Mouse (Mus musculus): ENCODE data around the gene Armc12.

Armc12 gene

GRCm38 (mm10) chr17:28513844-28514243 lies 16.8 kb upstream of the Armc12 start:
- peak; percentile 41 for DNase-seq

- no peak for DNase-seq
These were observed 16.1 kb upstream of the Armc12 start for GRCm38 (mm10) chr17:28514555-28514954.

DNA sequence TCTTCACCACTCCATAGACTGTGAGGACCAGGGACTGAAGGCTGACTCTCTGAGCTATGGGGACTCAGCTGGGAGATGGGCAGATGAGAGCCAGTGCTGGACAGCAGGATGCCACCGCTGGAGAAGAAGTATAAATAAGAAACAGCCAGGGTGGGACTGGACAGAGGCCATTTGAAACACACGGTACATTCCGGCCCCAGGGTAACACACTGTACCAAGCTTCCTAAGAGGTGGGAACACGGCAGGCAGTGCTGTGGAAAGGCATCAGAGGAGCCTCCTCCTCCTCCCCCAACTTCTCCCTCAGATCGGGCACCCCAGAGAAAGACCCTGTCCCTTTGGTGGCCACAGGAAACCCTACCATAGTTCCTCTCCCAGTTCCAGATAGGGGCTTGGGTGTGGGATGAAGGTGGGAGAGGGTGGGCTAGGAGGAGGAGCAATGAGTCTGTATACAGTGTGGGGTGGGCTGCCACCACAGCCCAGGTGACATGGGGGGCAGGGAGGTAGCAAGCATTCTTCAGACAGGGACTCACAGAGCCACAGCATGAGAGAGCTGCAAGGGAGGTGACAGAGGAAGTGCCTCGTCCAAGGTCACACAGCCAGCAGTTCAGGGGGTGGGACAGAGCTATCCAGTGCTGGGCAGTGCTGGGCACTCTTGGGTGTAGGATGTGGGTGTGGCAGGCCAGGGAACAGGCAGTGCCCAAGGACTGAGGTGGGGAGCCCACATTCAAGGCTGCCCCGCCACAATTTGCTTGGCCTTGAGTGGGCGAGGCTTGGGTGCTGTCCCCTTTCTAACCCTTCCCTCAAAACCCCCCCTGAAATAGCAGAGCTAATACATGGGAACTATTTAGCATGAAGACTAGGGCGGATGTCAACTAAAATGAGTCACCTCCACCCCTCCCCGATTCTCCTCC lies 14.9 kb upstream of the Armc12 start:
- peak; percentile 60 for DNase-seq

DNA sequence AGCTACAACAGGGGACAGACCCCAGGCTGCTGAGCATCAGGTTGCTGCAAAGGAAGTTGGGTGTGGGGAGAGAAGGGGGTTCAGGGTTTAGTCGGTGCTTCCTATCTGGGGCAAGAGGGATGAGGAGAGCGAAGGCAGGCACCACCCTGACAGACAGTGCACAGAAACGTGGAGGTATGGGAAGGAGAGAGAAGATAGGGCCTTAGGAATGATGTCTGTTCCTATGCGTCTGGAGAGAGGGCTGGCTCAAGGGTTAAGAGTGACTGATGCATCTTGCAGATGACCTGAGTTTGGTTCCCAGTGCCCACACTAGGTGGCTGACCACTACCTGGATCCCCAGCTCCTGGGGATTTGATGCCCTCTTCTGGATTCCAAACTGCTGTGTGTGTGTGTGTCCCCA lies 13.7 kb upstream of the Armc12 start:
- no peak for DNase-seq

- peak; percentile 91 for DNase-seq
These were observed 13.1 kb upstream of the Armc12 start, which contains the start of gene Fkbp5 for GRCm38 (mm10) chr17:28517441-28517955. Gene Fkbp5, minus strand, starts transcription at chr17:28517527.

DNA sequence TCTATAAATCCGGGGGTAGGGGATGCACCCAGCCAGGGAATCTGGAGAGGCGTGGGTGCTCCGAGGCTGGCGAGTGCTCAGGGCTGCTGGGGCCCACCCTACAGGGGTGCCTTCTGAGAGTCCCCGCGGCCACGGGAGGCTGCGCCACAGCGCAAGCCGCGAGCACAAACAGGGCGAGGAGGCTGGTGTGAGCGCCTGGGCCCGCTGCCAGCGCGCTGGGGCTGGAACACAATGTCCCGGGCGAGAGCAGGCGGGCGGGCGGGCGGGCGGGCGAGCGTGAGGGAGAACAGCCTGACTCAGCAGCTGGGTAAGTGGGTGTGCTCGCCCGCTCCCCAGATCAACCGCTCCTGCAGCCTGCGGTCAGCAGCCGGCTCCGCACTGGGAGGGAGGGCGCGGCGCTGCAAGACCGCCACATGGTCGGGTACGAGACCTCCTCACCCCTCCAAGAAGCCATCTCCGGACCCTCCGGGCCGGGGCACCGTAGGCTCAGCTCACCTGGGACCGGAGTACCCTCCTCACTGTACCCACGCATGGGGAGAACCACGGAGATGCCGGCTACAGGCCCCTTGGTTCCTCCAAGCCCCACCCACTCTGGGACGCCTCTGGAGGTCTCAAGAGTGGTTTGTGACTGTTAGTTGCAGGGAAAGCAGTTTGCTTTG lies 12.5 kb upstream of the Armc12 start:
- peak; percentile 97 for DNase-seq

GRCm38 (mm10) chr17:28518615-28519071 lies 12.0 kb upstream of the Armc12 start:
- DNase-seq: peak; percentile 72

GRCm38 (mm10) chr17:28519827-28520226 lies 10.8 kb upstream of the Armc12 start:
- no peak for DNase-seq

DNA sequence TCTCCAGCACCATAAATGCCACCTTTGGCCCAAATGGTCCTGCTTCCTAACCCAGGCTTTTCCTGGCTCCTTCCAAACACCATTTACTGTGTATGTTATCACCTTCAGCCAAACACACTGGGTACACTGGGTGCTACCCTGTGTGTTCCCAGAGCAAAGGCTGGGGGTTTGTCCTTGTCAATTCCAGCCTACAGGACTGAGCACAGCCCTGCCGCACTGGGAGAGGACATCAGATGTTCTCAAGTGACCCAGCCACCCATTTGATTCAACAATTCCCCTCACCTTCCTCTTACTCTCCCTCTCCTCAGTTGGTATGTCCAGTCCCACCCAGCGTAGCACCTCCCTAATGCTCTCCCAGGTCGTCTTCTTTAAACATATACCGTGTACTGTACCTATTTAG lies 10.0 kb upstream of the Armc12 start:
- DNase-seq: no peak

DNA sequence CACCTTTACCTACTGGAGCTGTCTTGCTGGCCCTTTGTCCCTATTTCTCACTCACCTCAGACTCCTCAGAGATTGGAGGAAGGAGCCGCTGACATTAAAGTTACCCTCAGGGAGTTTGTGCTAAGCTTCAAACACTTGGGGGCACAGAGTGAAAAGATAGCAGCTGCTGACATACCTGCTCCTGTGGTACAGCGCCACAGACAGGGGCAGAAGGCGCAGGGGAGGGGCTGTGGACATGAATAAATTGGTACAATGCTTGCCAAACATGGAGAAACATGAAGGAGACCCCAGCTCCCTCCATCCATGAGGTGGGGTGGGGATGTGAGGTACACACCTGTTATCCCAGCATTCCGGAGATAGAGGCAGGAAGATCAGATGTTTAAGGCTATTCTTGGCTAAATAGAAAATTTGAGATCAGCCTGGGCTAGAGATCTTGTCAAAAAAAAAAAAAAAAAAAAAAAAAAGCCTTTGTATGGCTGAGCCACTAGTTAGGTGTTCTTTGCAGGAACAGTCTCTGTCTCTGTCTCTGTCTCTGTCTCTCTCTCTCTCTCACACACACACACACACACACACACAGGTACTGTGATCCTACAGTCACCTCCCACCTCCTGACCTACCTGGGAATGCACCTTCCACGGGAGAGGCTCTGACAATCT lies 9.4 kb upstream of the Armc12 start:
- no peak for DNase-seq

DNA sequence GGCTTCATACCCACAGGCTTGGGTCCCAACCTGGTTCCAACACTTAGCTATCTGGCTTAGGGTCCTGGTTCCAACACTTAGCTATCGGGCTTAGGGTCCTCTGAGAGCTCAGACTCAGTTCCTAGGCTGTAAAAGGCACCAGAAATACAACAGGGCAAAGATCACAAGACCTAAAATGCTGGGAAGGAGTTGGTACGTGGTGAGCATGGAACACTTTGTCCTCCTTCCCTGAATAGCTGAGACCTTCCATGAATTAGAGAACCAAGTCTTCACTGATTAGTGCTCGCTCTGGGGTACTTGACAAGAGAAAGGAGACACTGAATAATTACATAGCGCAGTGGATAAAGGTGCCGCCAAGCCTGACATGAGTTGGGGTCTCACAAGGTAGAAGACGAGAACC lies 8.7 kb upstream of the Armc12 start:
- peak; percentile 46 for DNase-seq

GRCm38 (mm10) chr17:28522623-28523354 lies 7.8 kb upstream of the Armc12 start:
- DNase-seq: peak; percentile 96

GRCm38 (mm10) chr17:28523355-28524008 lies 7.1 kb upstream of the Armc12 start:
- DNase-seq: no peak

DNA sequence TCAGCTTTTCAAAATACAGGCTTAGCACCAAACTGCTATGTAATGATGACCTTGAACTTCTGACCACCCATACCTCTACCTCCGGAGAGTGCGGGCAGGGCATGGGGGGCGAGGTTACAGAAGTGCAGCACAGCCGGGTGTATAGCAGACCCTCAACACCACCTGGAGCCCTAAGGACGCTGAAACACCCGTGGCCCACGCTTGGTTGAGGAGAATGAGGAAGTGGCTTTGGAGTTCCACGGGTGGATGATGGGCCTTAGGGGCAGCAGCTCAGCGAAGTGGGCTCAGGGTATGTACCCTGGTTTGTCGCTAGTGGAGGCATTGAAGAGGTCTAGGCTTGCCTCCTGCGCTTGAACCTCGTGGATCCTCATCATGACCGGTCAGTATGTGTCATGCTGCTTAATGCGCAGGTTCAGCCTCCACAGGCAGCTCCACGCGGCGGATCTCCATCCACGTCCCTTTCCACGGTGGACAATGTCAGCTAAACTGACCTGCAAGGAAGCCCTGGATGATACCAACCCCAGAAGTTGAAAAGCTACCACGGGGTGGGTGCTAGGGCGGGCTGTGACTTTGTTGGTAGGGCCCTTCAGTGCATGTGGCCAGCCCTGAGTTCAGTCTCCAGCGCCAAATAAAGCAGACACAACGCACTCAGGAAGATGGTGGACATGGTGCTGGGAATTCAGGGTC lies 6.5 kb upstream of the Armc12 start:
- no peak for DNase-seq

GRCm38 (mm10) chr17:28524831-28525430 lies 5.7 kb upstream of the Armc12 start:
- DNase-seq: no peak

GRCm38 (mm10) chr17:28527184-28528042 lies 3.2 kb upstream of the Armc12 start:
- DNase-seq: peak; percentile 34

GRCm38 (mm10) chr17:28528043-28528351 lies 2.6 kb upstream of the Armc12 start:
- peak; percentile 90 for DNase-seq

DNA sequence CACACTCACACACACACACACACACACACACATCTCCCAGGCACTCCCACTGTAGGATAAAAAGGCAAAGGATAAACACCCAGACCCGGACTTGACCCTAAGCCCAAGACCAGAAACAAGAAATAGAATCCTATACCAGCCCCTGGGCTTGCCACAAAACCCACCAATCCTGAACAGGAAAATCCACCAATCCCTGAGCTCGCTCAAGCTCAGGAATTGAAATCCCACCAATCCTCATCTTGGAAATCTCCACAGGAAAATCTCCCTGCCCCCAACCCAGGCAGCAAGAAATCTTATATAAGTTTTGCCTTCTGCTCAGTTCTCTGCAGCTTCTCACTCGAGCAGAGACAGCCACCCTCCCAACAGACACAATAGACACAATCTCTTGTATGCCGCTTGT lies 1.5 kb upstream of the Armc12 start:
- DNase-seq: no peak

DNA sequence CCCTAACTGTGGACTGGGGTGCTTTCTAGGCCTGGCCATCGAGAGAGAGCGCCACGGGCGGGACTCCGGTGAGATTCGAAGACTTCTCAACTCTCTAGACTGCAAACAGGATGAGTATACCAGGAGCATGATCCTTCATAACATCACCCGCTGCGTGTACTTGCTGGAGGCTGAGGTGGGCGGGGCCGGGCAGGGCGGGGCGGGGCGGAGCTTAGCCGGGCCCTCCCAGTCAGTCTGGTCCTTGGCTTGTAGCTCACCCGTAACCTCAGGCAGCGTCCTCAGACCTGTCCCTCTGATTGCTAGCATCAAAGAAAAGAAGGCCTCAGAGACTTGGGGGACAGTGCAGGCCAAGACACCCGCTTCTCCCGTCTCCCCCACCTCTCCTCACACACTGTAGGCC lies 1.3 kb downstream of the Armc12 start:
- no peak for DNase-seq

DNA sequence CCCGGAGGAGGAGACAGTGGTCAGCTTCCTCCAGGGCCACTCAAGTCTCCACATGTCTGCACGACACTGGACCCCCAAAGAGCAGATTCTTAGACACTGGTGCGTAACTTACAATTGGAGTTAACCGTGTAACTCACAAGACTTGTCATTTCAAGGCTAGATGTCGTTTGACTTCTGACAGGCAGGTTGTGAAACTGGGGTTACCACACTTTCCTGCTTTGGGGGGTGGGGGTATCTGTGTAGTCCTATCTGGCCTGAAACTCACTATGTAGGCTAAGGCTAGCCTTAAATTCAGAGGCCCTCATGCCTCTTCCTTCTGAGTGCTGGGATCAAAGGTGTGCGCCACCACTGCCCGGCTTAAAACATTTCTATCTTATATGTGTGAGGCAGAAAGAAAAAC lies 2.0 kb downstream of the Armc12 start:
- DNase-seq: no peak

Data from kidney, postnatal 14 days (tissue).